Mouse (Mus musculus) midbrain, embryonic 11.5 days (tissue): Measurements from ENCODE around the gene Foxk1. TPM values are rescaled to one million over a fixed set of nuclear protein-coding genes. Genes with fewer than 3 reads are reported as not detected.

ENCODE experiments used
- ATAC-seq: fragments of 200-750 bp; cut with Nextera tagmentation; 2 replicates; pipeline ENCODE4 v1.8.0; 2017; ENCODE audit warnings: moderate TSS enrichment, moderate library complexity; ENCODE audit not compliant: low FRiP score
- DNase-seq: peaks from one replicate; pipeline ENCODE4 v3.0.0; 2015; ENCODE audit warnings: low spot score; ENCODE audit errors: missing footprints
- H3K27ac ChIP-seq: fragments of 300-500 bp; sonication (generic); 2 replicates; pipeline ENCODE4 v1.5.1; 2014; ENCODE audit warnings: low read depth, low read length
- H3K27me3 ChIP-seq: fragments of 300-500 bp; sonication (generic); 2 replicates; pipeline ENCODE4 v1.6.1; 2014; ENCODE audit warnings: mild to moderate bottlenecking, low read length, moderate library complexity, mixed read lengths; ENCODE audit not compliant: control insufficient read depth, insufficient read depth
- H3K36me3 ChIP-seq: fragments of 300-500 bp; sonication (generic); 2 replicates; pipeline ENCODE4 v1.6.1; 2014; ENCODE audit warnings: mild to moderate bottlenecking, low read length, moderate library complexity, mixed read lengths; ENCODE audit not compliant: control insufficient read depth, insufficient read depth
- H3K4me1 ChIP-seq: fragments of 300-500 bp; sonication (generic); 2 replicates; pipeline ENCODE4 v1.6.1; 2014; ENCODE audit warnings: low read length; ENCODE audit not compliant: control insufficient read depth, insufficient read depth
- H3K4me2 ChIP-seq: fragments of 300-500 bp; sonication (generic); 2 replicates; pipeline ENCODE4 v1.6.1; 2014; ENCODE audit warnings: mild to moderate bottlenecking, moderate library complexity
- H3K4me3 ChIP-seq: fragments of 300-500 bp; sonication (generic); 2 replicates; pipeline ENCODE4 v1.5.1; 2014; ENCODE audit warnings: low read depth, low read length
- H3K9ac ChIP-seq: fragments of 300-500 bp; sonication (generic); 2 replicates; pipeline ENCODE4 v1.6.1; 2014; ENCODE audit warnings: low read length
- H3K9me3 ChIP-seq: fragments of 300-500 bp; sonication (generic); 2 replicates; pipeline ENCODE4 v1.6.1; 2016; ENCODE audit warnings: low read length; ENCODE audit not compliant: control insufficient read depth
- WGBS: fragments of 180-500 bp; shearing (Covaris S2); extraction: QIAGEN DNeasy Blood & Tissue Kit; methylation state at CpG from one replicate; pipeline ENCODE4 v1.1.7; 2014; 5-methylcytosine and 5-hydroxymethylcytosine counted together
- polyA plus RNA-seq: library from polyadenylated mRNA; unstranded; fragments of >200 nt; fragmentation: Nextera tagmentation; extraction: Ambion mirVana; gene quantifications from 2 replicates; pipeline ENCODE4 v1.2.1, GENCODE M21; 2014

Gene Foxk1
- polyA plus RNA-seq = 4.0 and 4.2 TPM in 2 replicates

GRCm38 (mm10) chr5:142400981-142401640 lies at the start of gene Foxk1:
Foxk1 (plus strand) TSS chr5:142401497.
- Histone ChIP-seq H3K9me3 (no peaks in the 10 kb centered on the region), H3K4me2 (peak within 1 kb of the TSS; percentile 89), H3K27me3 (no peaks in the 10 kb centered on the region), H3K27ac (peak within 1 kb of the TSS; percentile 67), H3K9ac (peak within 1 kb of the TSS; percentile 95), H3K4me1 (peaks cover 29% of the 10 kb centered on the region), H3K36me3 (no peaks in the 10 kb centered on the region), H3K4me3 (peak within 1 kb of the TSS; percentile 98)
- peak; percentile 87 for ATAC-seq
- WGBS = under 1% methylated on average over 44 of the region's 60 CpGs
- peak; percentile 100 for DNase-seq

GRCm38 (mm10) chr5:142352336-142352892 lies 48.9 kb upstream of the Foxk1 start:
- H3K27ac ChIP-seq = no peak overlapping the region
- H3K4me1 ChIP-seq = no peaks in the 10 kb centered on the region
- H3K4me2 ChIP-seq = no peak overlapping the region
- H3K36me3 ChIP-seq = no peaks in the 10 kb centered on the region
- H3K9me3 ChIP-seq = no peaks in the 10 kb centered on the region
- H3K27me3 ChIP-seq = no peaks in the 10 kb centered on the region
- ATAC-seq (no peak), DNase-seq (no peak)
- H3K4me3 ChIP-seq = no peak overlapping the region
- WGBS = 89% methylated on average over 5 of the region's 5 CpGs
- H3K9ac ChIP-seq = no peak overlapping the region

GRCm38 (mm10) chr5:142355144-142355543 lies 46.2 kb upstream of the Foxk1 start:
- Histone ChIP-seq H3K27ac (no peak overlapping the region), H3K9ac (no peak overlapping the region), H3K9me3 (no peaks in the 10 kb centered on the region), H3K36me3 (no peaks in the 10 kb centered on the region), H3K4me1 (no peaks in the 10 kb centered on the region), H3K27me3 (no peaks in the 10 kb centered on the region), H3K4me3 (no peak overlapping the region), H3K4me2 (no peak overlapping the region)
- 91% methylated on average over 3 of the region's 3 CpGs for WGBS
- no peak for DNase-seq
- no peak for ATAC-seq

- Histone ChIP-seq H3K4me3 (no peak overlapping the region), H3K9me3 (no peaks in the 10 kb centered on the region)
Measured at GRCm38 (mm10) chr5:142361166-142361565, 40.1 kb upstream of the Foxk1 start.

GRCm38 (mm10) chr5:142362894-142363293 lies 38.4 kb upstream of the Foxk1 start:
- Histone ChIP-seq H3K4me1 (peaks cover 8% of the 10 kb centered on the region), H3K9ac (no peak overlapping the region), H3K4me2 (no peak overlapping the region), H3K27ac (no peak overlapping the region), H3K4me3 (no peak overlapping the region), H3K9me3 (no peaks in the 10 kb centered on the region), H3K36me3 (no peaks in the 10 kb centered on the region), H3K27me3 (no peaks in the 10 kb centered on the region)
- WGBS = 84% methylated on average over 3 of the region's 3 CpGs
- DNase-seq (no peak), ATAC-seq (no peak)

More at GRCm38 (mm10) chr5:142361166-142361565, 40.1 kb upstream of the Foxk1 start:
- Histone ChIP-seq H3K9ac (no peak overlapping the region), H3K4me1 (no peaks in the 10 kb centered on the region), H3K36me3 (no peaks in the 10 kb centered on the region), H3K27me3 (no peaks in the 10 kb centered on the region), H3K4me2 (no peak overlapping the region), H3K27ac (no peak overlapping the region)
- no peak for DNase-seq
- WGBS = 78% methylated on average over 5 of the region's 5 CpGs
- ATAC-seq = no peak

GRCm38 (mm10) chr5:142364095-142364494 lies 37.2 kb upstream of the Foxk1 start:
- Histone ChIP-seq H3K27me3 (no peaks in the 10 kb centered on the region), H3K36me3 (no peaks in the 10 kb centered on the region), H3K9ac (no peak overlapping the region), H3K4me3 (no peak overlapping the region), H3K27ac (no peak overlapping the region), H3K4me2 (no peak overlapping the region), H3K4me1 (peaks cover 17% of the 10 kb centered on the region), H3K9me3 (no peaks in the 10 kb centered on the region)
- DNase-seq (no peak), ATAC-seq (no peak)
- 68% methylated on average over 5 of the region's 5 CpGs for WGBS

- peak; percentile 88 for ATAC-seq
- peak overlapping the region; percentile 74 for H3K4me2 ChIP-seq
- no peaks in the 10 kb centered on the region for H3K27me3 ChIP-seq
Measured at GRCm38 (mm10) chr5:142367085-142368081, 33.9 kb upstream of the Foxk1 start.

GRCm38 (mm10) chr5:142368122-142368521 lies 33.2 kb upstream of the Foxk1 start:
- H3K27me3 ChIP-seq = no peaks in the 10 kb centered on the region
- ATAC-seq (no peak), DNase-seq (no peak)
- 65% methylated on average over 5 of the region's 5 CpGs for WGBS
- peaks cover 37% of the 10 kb centered on the region for H3K4me1 ChIP-seq
- H3K36me3 ChIP-seq = no peaks in the 10 kb centered on the region
- peak overlapping the region; percentile 26; the same call in 1 of the 2 replicates for H3K27ac ChIP-seq
- H3K4me2 ChIP-seq = peak overlapping the region; percentile 74
- peak overlapping the region; percentile 80 for H3K9ac ChIP-seq
- peak overlapping the region; percentile 64 for H3K4me3 ChIP-seq
- H3K9me3 ChIP-seq = no peaks in the 10 kb centered on the region

More at GRCm38 (mm10) chr5:142367085-142368081, 33.9 kb upstream of the Foxk1 start:
- peak; percentile 100 for DNase-seq
- peak overlapping the region; percentile 80 for H3K9ac ChIP-seq
- WGBS = under 1% methylated on average over 82 of the region's 83 CpGs
- no peaks in the 10 kb centered on the region for H3K9me3 ChIP-seq
- peak overlapping the region; percentile 64 for H3K4me3 ChIP-seq
- H3K27ac ChIP-seq = peak overlapping the region; percentile 27
- H3K4me1 ChIP-seq = peaks cover 30% of the 10 kb centered on the region
- H3K36me3 ChIP-seq = no peaks in the 10 kb centered on the region
